8 mouse cellular contexts compared by ENCODE assay signal in the genomic region with DNA sequence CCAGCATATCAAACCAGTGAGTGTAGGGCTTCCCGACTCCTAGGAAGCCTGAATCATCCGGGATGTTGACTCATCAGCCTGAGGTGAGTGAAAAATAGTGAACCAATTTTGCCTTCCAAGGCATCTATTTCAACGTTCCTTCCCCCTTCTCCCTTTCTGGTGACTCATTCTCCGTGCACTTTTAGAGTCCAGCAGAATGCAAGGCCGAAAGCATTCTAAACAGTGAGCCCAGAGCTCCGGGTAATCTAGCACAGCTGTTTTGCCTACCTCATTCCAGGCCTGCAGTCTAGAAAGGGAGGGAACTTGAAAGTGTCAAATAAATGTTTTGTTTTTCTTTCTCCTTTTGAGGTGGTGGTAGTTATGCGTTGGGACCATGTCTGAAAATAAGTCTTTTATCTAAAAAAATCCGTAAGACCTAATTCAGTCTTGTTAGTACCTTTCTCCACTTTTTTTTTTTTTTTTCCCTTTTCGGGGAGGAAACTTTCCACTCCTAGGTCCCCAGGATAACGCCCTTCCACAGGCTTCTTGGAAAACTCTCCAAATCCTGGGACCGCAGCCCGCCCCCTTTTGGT. TPM values are rescaled to one million over a fixed set of nuclear protein-coding genes. Genes with fewer than 3 reads are reported as not detected.
DNase-seq lines count a peak whose midpoint lies in the region; ATAC-seq and TF ChIP-seq lines count a peak whose summit lies in the region.

No protein-coding gene starts in this region.

- H3K9me3 ChIP-seq in erythroblast, embryonic 14.5 days (ENCODE audit: control insufficient read depth, low read length): no peaks in the 10 kb centered on the region
- H3K9me3 ChIP-seq in embryonic facial prominence, embryonic 14.5 days (ENCODE audit: control insufficient read depth, low read length): no peaks in the 10 kb centered on the region
- no peaks in the 10 kb centered on the region for H3K9me3 ChIP-seq in heart, embryonic 16.5 days (replicated peaks; ENCODE audit: control insufficient read depth, low read length)
- H3K9me3 ChIP-seq in midbrain, embryonic 12.5 days: no peaks in the 10 kb centered on the region

- no peak for ATAC-seq in erythroblast, adult 5-6 weeks (replicated peaks; ENCODE audit: low FRiP score, poor library complexity, severe bottlenecking)
- ATAC-seq in Patski: peak; percentile 63
- no peak for ATAC-seq in embryonic facial prominence, embryonic 14.5 days (ENCODE audit: low read depth)
- no peak for ATAC-seq in heart, embryonic 16.5 days (replicated peaks; ENCODE audit: extremely low read depth, insufficient read depth, low FRiP score)
- no peak for ATAC-seq in midbrain, embryonic 12.5 days (ENCODE audit: low FRiP score, low read depth)

- DNase-seq in Patski (ENCODE audit: low read depth, low spot score): peak; percentile 87
- peak; percentile 76 for DNase-seq in embryonic facial prominence, embryonic 14.5 days (ENCODE audit: low spot score)
- DNase-seq in kidney, postnatal 4 days: peak; percentile 10 to 34
- peak; percentile 33 for DNase-seq in urinary bladder, postnatal 25 days (ENCODE audit: low spot score)

- H3K27ac ChIP-seq in embryonic facial prominence, embryonic 14.5 days (replicated peaks; ENCODE audit: low read depth, low read length): peak overlapping the region; percentile 79
- peak overlapping the region; percentile 80 for H3K27ac ChIP-seq in heart, embryonic 16.5 days (ENCODE audit: low read length)
- H3K27ac ChIP-seq in midbrain, embryonic 12.5 days (replicated peaks): no peak overlapping the region

- peaks cover 3% of the 10 kb centered on the region for H3K27me3 ChIP-seq in erythroblast, embryonic 14.5 days (ENCODE audit: control insufficient read depth)
- H3K27me3 ChIP-seq in Patski: no peaks in the 10 kb centered on the region
- no peaks in the 10 kb centered on the region for H3K27me3 ChIP-seq in embryonic facial prominence, embryonic 14.5 days (replicated peaks; ENCODE audit: control insufficient read depth, insufficient read depth, low read length)
- no peaks in the 10 kb centered on the region for H3K27me3 ChIP-seq in heart, embryonic 16.5 days (ENCODE audit: control insufficient read depth, insufficient read depth, low read length)
- H3K27me3 ChIP-seq in midbrain, embryonic 12.5 days: no peaks in the 10 kb centered on the region

- WGBS in embryonic facial prominence, embryonic 14.5 days: 9% methylated on average over 12 of the region's 12 CpGs
- 10% methylated on average over 12 of the region's 12 CpGs for WGBS in heart, embryonic 16.5 days
- WGBS in midbrain, embryonic 12.5 days: 30% methylated on average over 12 of the region's 12 CpGs

- peak; percentile 68 for TF ChIP-seq CTCF in Patski (IDR thresholded peaks at IDR 0.05)

- H3K4me1 ChIP-seq in erythroblast, embryonic 14.5 days (ENCODE audit: control insufficient read depth): peaks cover 27% of the 10 kb centered on the region
- peaks cover 4% of the 10 kb centered on the region; the same call in 1 of the 2 replicates for H3K4me1 ChIP-seq in embryonic facial prominence, embryonic 14.5 days (ENCODE audit: control insufficient read depth, insufficient read depth, low read length)
- H3K4me1 ChIP-seq in heart, embryonic 16.5 days (ENCODE audit: control insufficient read depth, insufficient read depth, low read length): peaks cover 10% of the 10 kb centered on the region
- peaks cover 9% of the 10 kb centered on the region; the same call in 1 of the 2 replicates for H3K4me1 ChIP-seq in midbrain, embryonic 12.5 days

- POLR2A ChIA-PET in Patski (lab: Charles Lee): interaction anchor here (0.8 to 1.1 kb wide), 3 partner anchors 30 to 40 kb away, joined by 3 to 4 read pairs (median 4); no protein-coding TSS in a partner anchor

- in situ Hi-C loops in Patski (cut with MboI; ENCODE audit: low pct_unique_long_range_greater_than_20kb): loop anchor here (5.0 to 10.0 kb wide), 2 partner anchors 117 to 145 kb away; a partner anchor contains a TSS

- peaks cover 4% of the 10 kb centered on the region for H3K36me3 ChIP-seq in erythroblast, embryonic 14.5 days (ENCODE audit: control insufficient read depth)
- H3K36me3 ChIP-seq in embryonic facial prominence, embryonic 14.5 days (ENCODE audit: control insufficient read depth, insufficient read depth, low read length): 0 out of 2 replicates have a peak, but pooled peaks cover 4% of the 10 kb centered on the region
- H3K36me3 ChIP-seq in heart, embryonic 16.5 days (ENCODE audit: control insufficient read depth, insufficient read depth): no peaks in the 10 kb centered on the region; the same call in 1 of the 2 replicates
- H3K36me3 ChIP-seq in midbrain, embryonic 12.5 days: no peaks in the 10 kb centered on the region

- CTCF ChIA-PET in Patski (lab: Charles Lee): no interaction called here

- H3K4me3 ChIP-seq in erythroblast, embryonic 14.5 days (replicated peaks): peak overlapping the region; percentile 95
- H3K4me3 ChIP-seq in embryonic facial prominence, embryonic 14.5 days (ENCODE audit: low read depth, low read length): peak overlapping the region; percentile 99; the same call in 1 of the 2 replicates
- H3K4me3 ChIP-seq in heart, embryonic 16.5 days (ENCODE audit: low read length): peak overlapping the region; percentile 20
- peak overlapping the region; percentile 99; the same call in 1 of the 2 replicates for H3K4me3 ChIP-seq in midbrain, embryonic 12.5 days

- peak overlapping the region; percentile 36; the same call in 1 of the 2 replicates for H3K4me2 ChIP-seq in embryonic facial prominence, embryonic 14.5 days (ENCODE audit: low read depth, low read length)
- peak overlapping the region; percentile 56 for H3K4me2 ChIP-seq in heart, embryonic 16.5 days (ENCODE audit: low read depth, low read length)
- no peak overlapping the region for H3K4me2 ChIP-seq in midbrain, embryonic 12.5 days (replicated peaks)

- no peak overlapping the region for H3K9ac ChIP-seq in embryonic facial prominence, embryonic 14.5 days (ENCODE audit: low read depth, low read length)
- 0 out of 2 replicates have a peak overlapping the region, but pooled peaks have one; percentile 10 for H3K9ac ChIP-seq in heart, embryonic 16.5 days (ENCODE audit: low read length)
- H3K9ac ChIP-seq in midbrain, embryonic 12.5 days (replicated peaks): no peak overlapping the region

RNA-seq across cellular contexts. Expression of a gene that starts 0.6 kb away (rescaled TPM):
- 7.0 and 9.5 TPM in 2 replicates for polyA plus RNA-seq in erythroblast, embryonic 14.5 days (2012)
- 21.1 and 25.0 TPM in 2 replicates for total RNA-seq in erythroblast, adult 5-6 weeks (2015; ENCODE audit: low replicate concordance)
- 27.6 and 37.3 TPM in 2 replicates for total RNA-seq in erythroblast, adult 5-6 weeks (2017; ENCODE audit: low replicate concordance)
- polyA plus RNA-seq in Patski (2021): 580 TPM
- 86.2 and 93.2 TPM in 2 replicates for polyA plus RNA-seq in embryonic facial prominence, embryonic 14.5 days (2014; fragmentation: Nextera tagmentation; extraction: Ambion mirVana)
- 55.8 and 59.3 TPM in 2 replicates for polyA plus RNA-seq in heart, embryonic 16.5 days (2015; fragmentation: Nextera tagmentation; extraction: Ambion mirVana)
- polyA plus RNA-seq in midbrain, embryonic 12.5 days (2016; fragmentation: Nextera tagmentation; extraction: Ambion mirVana): 98.1 and 115 TPM in 2 replicates

Comparison
In these comparisons a context has a peak if more than half of its experiments do, and no peak if none do; other contexts are left out.
1. H3K4me3 ChIP-seq: peak in every context shown above with its lines; median percentile 99 in embryonic facial prominence, embryonic 14.5 days; 99 in midbrain, embryonic 12.5 days; 95 in erythroblast, embryonic 14.5 days; 20 in heart, embryonic 16.5 days.
2. DNase-seq: peak in every context shown above with its lines; median percentile 87 in Patski; 76 in embryonic facial prominence, embryonic 14.5 days; 33 in urinary bladder, postnatal 25 days; 22 in kidney, postnatal 4 days.